Mouse (Mus musculus): Measurements from ENCODE around the gene Ptpra. TPM values are rescaled to one million over a fixed set of nuclear protein-coding genes. Genes with fewer than 3 reads are reported as not detected.
"Not testable (repeated sequence)": the region's sequence is repeated elsewhere in the genome, so short reads cannot be mapped to it uniquely, and the experiment has no call there.

Ptpra gene
- total RNA-seq, 2 experiments from 2014 or later, result 73.2 to 74.7 TPM

- DNase-seq (ENCODE audit: low spot score in 2 of 2), result no peak
Measured at GRCm38 (mm10) chr2:130484206-130484605, 34.1 kb downstream of the Ptpra start.

GRCm38 (mm10) chr2:130488002-130488401 is 37.9 kb downstream of the Ptpra start:
- DNase-seq (ENCODE audit: low spot score in 2 of 2), result no peak

GRCm38 (mm10) chr2:130488600-130488999 is 38.5 kb downstream of the Ptpra start:
- DNase-seq (ENCODE audit: low spot score in 2 of 2), result no peak

- DNase-seq (ENCODE audit: low spot score in 2 of 2), result no peak
Measured at GRCm38 (mm10) chr2:130491162-130491561, 41.1 kb downstream of the Ptpra start.

GRCm38 (mm10) chr2:130491587-130491986 is 41.5 kb downstream of the Ptpra start:
- DNase-seq (ENCODE audit: low spot score in 2 of 2), result peak in 1 of 2 experiments; percentile 27

GRCm38 (mm10) chr2:130495114-130495513 is 45.0 kb downstream of the Ptpra start:
- not testable (repeated sequence) for DNase-seq (ENCODE audit: low spot score in 2 of 2)

- peak in 1 of 2 experiments; percentile 31 for DNase-seq (ENCODE audit: low spot score in 2 of 2)
Measured at GRCm38 (mm10) chr2:130496037-130496436, 46.0 kb downstream of the Ptpra start.

- no peak for DNase-seq (ENCODE audit: low spot score in 2 of 2)
Measured at GRCm38 (mm10) chr2:130496931-130497330, 46.9 kb downstream of the Ptpra start.

- no peak for DNase-seq (ENCODE audit: low spot score in 2 of 2)
Measured at GRCm38 (mm10) chr2:130499546-130499945, 49.5 kb downstream of the Ptpra start.

- no peak for DNase-seq (ENCODE audit: low spot score in 2 of 2)
Measured at GRCm38 (mm10) chr2:130501556-130501955, 51.5 kb downstream of the Ptpra start.

GRCm38 (mm10) chr2:130511616-130512015 is 61.5 kb downstream of the Ptpra start:
- not testable (repeated sequence) for DNase-seq (ENCODE audit: low spot score in 2 of 2)

- no peak for DNase-seq (ENCODE audit: low spot score in 2 of 2)
Measured at GRCm38 (mm10) chr2:130513907-130514306, 63.8 kb downstream of the Ptpra start.

- no peak for DNase-seq (ENCODE audit: low spot score in 2 of 2)
Measured at GRCm38 (mm10) chr2:130515791-130516190, 65.7 kb downstream of the Ptpra start.

- DNase-seq (ENCODE audit: low spot score in 2 of 2), result no peak
Measured at GRCm38 (mm10) chr2:130521927-130522326, 71.8 kb downstream of the Ptpra start.

GRCm38 (mm10) chr2:130525480-130525879 is 75.4 kb downstream of the Ptpra start:
- not testable (repeated sequence) for DNase-seq (ENCODE audit: low spot score in 2 of 2)

- DNase-seq (ENCODE audit: low spot score in 2 of 2), result no peak
Measured at GRCm38 (mm10) chr2:130528457-130528856, 78.4 kb downstream of the Ptpra start.

GRCm38 (mm10) chr2:130529290-130529689 is 79.2 kb downstream of the Ptpra start:
- no peak for DNase-seq (ENCODE audit: low spot score in 2 of 2)

- no peak for DNase-seq (ENCODE audit: low spot score in 2 of 2)
Measured at GRCm38 (mm10) chr2:130529925-130530324, 79.8 kb downstream of the Ptpra start.

- DNase-seq (ENCODE audit: low spot score in 2 of 2), result no peak
Measured at GRCm38 (mm10) chr2:130532201-130532600, 82.1 kb downstream of the Ptpra start.

- DNase-seq (ENCODE audit: low spot score in 2 of 2), result no peak
Measured at GRCm38 (mm10) chr2:130535017-130535416, 84.9 kb downstream of the Ptpra start.

- DNase-seq (ENCODE audit: low spot score in 2 of 2), result no peak
Measured at GRCm38 (mm10) chr2:130536890-130537289, 86.8 kb downstream of the Ptpra start.

- no peak for DNase-seq (ENCODE audit: low spot score in 2 of 2)
Measured at GRCm38 (mm10) chr2:130538876-130539546, 88.9 kb downstream of the Ptpra start.

- DNase-seq (ENCODE audit: low spot score in 2 of 2), result no peak
Measured at GRCm38 (mm10) chr2:130540266-130540665, 90.2 kb downstream of the Ptpra start.

All from gastrocnemius, postnatal 4 days (tissue).